Mouse (Mus musculus): ENCODE data around the gene Fam124a.
"Not testable (repeated sequence)": the region's sequence is repeated elsewhere in the genome, so short reads cannot be mapped to it uniquely, and the experiment has no call there.

Gene Fam124a

DNA sequence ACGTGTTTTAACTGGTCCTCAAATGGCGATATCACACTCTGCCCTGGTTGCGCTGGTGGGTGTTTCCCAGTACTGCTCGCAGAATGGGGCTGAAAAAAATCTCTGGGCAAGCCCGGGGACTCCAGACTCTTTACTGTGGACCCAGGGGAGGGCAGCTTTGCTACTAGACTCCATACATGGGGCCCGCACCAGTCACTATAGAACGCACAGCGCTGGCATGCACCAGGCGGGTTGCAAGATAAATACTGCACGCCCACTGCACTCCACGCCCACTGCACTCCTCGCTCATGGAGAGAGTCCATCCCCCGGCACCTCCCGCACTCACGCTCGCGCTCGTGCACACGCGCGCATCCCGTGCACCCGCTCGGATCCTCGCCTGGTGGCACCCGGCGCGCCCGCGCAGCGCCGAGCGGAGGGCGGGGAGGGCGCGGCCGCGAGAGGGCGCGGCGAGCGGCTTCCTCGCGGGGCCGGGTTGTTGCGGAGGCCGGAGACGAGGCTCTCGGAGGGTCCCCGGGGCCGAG, at the start of gene Fam124a:
Fam124a (plus strand) TSS at position 429 of the 521 bp plus-strand sequence.
- DNase-seq (ENCODE audit: low read depth) = peak; percentile 18

DNA sequence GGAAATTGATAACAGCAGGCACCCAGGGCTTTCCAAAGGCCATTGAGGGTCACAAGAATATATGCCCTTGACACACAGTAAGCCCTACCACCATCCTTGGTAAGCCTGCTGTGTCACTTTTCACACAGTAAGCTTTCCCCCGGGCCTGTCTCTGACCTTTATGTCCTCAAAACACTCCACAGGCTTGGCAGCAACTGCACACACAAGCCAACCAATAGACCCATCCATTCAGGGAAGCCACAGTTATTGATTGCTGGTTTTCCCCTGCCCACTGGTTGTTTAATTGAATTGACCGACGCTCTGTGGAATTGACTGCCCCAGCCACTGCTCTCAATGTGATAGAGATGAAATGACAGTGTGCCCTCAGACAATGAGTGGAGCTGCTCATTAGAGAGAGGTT, 49.3 kb upstream of the Fam124a start:
- DNase-seq (ENCODE audit: low read depth) = no peak

DNA sequence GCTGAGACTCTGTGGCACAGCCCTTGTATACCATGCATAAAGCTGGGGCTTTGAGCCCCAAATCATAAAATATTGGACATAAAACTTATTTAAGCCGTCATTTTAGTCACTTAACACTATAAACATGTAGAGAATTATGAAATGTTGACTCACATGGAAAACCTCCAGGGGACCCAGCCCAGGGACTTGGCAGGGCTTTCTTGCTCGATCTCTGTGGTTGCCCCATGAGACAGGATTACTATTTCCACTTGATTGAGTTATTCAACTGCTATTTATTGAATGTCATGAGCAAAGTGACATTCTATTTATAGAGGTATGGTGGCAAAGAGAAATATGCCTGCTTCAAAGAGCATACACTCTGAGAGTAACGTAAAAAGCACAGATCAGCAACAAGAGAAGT, 46.2 kb upstream of the Fam124a start:
- DNase-seq (ENCODE audit: low read depth) = no peak

DNA sequence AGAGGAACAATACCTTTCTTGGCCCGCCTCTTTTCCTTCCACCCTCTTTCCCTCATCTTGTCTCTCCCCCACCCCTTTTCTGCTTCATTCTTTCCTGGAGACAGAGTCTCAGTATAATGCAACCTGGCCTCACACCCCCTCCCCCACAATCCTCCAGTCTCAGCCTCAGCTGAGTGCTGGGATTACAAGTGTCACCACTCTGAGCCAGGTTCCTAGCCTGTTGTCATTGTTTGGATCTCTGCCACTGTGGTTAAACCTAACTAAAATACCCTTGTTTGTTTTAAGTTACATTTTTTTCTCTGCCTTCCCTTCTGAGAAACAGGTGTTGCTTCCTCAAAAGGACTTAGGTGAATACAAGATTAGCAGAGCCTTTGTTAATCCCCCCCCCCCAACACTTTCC, 42.7 kb upstream of the Fam124a start:
- no peak for DNase-seq (ENCODE audit: low read depth)

DNA sequence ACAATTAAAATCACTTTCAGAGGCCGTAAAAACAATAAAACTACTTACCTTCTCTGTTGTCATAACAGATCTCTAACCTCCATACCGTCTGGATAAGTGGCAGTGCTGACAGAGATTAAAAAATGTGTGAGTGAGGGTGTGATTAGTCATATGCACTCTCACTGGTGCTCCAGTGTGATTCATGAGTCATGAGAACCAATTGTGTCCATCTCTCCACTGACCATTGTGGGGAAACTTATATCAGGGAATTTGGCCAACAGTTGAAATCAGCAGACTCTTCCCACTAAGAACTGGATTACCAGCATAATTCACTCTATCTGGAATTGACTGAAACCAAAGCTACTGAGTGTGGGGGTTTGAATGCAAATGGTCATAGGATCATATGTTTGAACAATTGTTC, 24.6 kb upstream of the Fam124a start:
- DNase-seq (ENCODE audit: low read depth) = no peak

DNA sequence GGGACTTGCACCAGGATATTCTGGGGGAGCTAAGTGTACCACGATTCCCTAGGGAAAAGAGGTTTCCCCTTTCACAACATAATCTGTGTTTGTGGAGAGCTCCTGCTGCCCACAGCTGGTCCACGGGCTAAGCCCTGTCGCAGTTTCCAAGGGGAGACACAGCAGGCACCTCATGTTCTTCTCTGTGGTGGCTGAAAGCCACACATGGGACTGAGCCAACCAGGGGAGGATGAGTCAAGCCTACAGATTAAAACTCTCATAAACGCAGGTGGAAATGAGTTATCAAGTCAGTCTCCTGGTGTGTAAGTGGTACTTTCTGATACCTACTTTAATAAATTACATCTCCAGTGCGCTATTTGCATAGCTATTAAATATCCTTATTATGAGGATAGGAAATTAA, 19.4 kb upstream of the Fam124a start:
- DNase-seq (ENCODE audit: low read depth) = no peak

DNA sequence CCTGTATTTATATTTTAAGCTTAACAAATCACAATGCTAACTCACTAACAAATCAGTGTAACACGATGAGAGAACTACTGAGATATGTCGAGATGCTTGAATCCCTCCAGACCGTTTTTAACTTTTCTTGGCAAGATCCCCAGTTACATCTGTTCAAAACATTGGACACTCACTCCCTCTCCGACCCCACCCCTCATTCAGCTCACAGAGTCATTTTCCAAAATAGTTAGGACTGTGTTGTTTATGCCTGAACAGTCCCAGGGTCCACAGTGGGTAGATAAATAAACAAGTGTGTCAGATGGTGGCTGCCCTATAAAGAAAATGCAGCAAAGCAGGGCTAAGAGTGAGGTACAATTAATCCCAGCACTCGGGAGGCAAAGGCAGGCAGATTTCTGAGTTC, 18.5 kb upstream of the Fam124a start:
- DNase-seq (ENCODE audit: low read depth) = no peak

DNA sequence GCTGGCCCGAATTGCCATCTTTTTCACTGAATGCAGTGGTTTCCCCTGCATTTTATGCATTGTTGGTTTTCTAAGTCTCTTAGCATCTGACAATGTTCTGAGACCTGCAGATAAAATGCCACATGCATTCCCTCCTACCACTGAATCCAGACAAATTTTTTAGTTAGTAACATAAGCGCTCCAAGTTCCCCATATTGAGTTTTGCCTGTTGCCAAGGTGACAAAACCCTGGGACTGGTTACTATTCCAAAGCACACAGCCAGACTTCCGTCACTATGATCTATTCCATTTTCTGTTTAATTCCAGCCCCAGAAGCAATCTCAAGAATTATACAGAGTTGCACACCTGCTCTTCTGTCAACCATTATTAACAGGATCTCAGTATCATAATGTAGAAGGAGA, 15.7 kb upstream of the Fam124a start:
- no peak for DNase-seq (ENCODE audit: low read depth)

DNA sequence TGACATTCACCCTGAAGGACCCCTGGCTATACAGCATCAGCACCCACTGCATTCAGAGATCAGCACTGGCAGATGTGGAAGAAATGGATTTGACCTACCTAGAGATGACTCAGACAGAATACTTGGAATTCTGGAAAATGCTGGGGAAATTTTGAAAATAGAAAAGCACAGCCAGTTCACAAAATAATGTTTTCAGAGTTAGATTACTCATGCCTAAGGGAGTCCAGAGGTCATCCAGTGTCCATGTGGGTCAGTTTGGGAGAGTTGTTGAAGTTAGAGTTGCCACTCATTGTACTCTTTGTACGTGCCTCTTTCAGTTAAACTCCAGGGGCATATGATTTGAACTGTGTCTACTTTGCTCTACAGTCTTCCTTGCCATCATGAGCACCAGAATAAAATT, 13.8 kb upstream of the Fam124a start:
- no peak for DNase-seq (ENCODE audit: low read depth)

DNA sequence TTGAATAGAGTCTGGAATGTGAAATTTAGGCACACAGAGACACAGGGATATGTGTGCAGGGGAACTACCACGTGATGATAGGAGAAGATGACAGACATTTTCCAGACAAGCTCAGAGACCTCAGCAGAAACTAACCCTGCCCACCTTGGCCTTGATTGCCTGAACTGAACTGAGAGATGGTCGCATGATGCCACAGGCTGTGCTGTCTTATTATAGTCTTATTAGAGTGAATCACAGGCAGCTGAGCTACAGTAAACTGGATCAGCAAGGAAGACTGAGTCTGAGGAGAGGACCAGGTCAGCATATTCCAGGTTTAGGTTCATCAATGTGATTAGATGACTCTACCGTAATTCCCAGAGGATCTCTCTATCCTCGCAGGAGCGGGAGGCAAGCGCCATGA, 9.2 kb upstream of the Fam124a start:
- no peak for DNase-seq (ENCODE audit: low read depth)

DNA sequence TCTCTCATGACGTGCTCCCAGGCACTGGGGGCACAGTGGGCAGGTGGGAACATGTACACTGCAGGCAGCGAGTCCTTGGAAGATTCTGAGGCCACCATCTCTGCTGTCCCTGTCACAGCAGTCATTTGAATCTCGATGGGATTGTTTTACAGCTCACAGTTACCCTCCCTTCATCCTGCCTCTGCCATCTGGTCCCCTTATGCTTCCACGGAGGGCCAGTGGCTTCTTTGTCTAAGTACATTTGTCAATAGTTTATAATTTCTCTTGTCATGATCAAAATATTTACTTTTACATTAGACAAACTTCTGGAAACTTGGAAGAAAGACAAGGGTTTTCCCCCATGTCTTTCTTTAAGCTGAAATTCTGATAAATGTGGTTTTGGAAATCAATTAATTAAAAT, 8.8 kb upstream of the Fam124a start:
- DNase-seq (ENCODE audit: low read depth) = no peak

DNA sequence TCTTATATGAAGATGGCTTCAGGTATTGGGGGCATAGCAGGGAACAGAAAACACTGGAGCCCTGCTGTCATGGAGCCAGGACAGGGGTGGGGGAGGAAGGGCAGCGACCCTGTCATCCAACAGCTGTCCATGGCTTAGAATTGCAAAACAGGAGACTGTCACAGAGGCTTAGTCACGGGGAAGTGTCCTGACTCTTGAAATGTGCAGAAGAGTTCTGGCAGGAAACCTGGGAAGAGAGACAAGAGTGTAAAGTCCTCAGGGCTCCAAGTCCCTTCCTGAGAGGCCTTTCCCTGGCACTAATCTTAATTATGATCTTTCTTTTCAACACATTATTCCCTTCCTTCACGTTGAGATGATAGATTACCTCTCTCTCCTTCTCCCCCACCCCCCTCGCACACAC, 5.4 kb upstream of the Fam124a start:
- DNase-seq (ENCODE audit: low read depth) = no peak

DNA sequence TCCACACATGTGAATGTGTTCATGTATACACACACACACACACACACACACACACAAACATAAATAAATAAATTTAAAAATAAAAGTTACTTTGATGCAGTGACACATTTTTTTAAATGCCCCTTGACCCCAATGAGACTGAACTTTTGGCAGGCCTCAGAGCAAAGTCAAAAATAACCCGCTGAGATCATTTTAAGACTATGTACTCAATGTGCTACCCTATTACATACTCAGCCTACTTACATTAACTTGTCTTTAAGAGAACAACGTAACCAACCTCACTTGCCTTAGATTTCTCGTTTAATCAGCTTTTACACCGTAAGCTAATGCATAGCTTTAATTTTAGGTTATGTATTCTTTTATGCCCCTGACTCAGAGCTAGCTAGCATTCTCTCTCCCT, 2.8 kb upstream of the Fam124a start:
- DNase-seq (ENCODE audit: low read depth) = no peak

DNA sequence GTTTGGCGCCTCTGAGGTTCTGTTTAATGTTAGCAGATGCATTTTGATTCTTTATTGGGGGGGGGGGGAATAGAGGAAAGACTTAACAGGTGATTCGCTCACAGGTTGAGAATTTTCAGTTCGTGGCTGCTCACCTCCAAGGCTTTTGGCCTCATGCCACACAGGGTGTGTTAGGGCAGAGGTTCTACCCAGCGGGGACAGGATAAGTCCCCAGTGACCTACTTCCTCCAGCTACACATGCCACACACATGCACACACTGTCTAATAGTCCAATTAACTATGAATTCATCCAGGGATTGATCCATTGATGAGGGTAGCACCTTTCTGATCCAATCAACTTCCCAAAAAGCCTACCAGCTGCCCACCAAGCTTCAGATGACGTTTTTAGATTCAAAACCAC, 1.8 kb upstream of the Fam124a start:
- no peak for DNase-seq (ENCODE audit: low read depth)

DNA sequence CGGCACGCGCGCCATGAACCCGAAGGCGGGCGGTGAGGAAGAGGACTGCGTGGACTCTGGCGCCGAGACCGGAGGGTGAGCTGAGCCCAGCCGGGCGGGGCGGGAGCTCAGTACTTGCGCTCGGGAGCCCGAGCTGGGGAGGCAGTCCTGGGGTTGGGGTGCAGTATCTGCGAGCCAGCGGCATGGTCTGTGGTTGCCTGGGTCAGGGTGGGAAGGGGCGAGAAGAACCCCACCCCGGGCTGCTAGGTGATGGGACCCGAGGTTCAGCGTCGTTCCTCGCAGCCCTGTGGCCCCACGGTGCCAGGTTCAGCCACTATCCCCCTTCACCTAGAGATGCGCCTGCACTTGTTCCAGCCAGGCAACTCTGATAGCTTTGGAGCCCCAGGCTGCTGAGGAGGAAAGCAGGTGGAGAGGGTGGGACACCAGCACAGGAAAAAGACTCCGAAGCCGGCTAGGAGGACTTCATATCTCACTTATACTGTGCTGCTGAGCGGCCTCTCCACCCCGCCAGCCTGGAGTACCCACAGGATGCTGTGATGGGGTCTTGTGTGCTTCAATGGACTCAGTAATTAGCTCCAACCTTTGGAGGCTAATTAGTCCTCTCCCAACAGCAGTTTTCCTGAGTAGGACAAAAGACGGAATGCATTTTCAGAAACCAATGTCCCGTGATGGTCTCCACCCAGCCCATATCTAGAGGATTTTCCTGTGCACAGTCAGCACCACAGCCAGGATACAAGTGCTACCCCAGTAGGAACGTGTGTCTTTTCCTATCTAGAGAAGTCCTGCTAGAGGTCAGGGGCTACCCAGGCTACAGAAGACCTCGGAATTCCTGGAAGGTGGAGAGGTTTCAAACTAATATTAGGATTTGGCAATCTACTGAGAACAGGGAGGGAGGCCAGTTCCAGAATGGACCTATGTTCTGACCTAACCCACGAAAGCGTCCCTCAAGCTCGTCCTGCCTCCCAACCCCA, 588 bp downstream of the Fam124a start:
- no peak for DNase-seq (ENCODE audit: low read depth)

DNA sequence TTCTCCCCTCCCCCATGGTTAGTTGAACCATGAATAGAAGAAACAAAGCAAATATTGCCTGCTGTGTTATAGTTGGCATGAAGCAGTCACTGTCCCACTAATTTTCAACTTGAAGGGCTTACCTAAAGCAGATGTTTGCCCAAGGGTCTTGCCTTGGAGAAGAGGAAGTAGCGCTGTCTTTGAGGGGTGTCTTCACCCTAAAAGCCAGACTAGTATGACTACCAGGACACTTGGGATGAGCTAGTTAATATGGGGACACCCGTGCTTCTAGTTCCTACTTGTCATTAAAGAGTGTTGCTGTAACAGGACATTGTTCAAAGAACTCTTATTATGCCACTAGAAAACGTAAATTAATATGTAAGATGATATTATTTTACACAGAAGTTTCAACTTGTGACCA, 1.6 kb downstream of the Fam124a start:
- DNase-seq (ENCODE audit: low read depth) = no peak

DNA sequence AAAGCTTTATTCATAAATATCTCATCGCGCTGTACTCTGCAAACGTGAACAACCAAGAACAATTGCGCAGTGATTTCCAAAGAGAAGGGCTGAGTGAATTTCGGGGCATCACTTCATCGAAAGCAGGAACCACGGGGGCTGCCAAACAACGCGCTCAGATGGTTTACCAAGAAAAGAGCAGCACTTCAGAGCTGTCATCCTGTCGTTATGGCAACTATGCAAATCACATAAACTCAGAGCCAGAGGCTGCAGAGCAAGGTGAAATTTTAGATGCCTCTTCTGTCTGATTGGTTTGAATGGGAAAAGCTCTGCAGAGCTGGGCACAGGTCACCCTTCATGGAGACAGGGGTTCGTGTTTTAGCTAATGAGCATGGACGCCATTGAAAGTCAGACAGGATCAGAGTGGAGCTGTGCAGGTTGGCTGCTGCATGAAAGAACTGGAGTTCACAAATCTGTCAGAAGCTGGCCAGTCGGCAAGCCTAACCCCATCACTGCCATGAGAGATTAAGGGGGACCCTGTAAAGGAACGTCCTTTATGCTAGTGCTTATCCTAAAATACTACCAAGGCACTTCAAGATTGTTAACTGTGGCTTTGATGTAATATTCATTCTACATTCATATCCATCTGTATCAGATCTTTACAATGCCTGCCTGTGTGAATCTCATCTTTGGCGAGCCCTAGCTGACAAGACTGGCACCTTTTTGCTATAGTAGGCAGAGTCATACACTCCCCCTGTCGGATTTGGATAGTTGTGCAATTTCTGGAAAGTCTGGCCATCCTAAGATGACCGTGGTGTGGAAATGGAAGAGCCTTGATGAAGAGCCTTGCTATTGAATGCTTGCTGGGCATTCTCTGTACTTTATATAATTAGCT, 6.6 kb downstream of the Fam124a start:
- DNase-seq (ENCODE audit: low read depth) = no peak

DNA sequence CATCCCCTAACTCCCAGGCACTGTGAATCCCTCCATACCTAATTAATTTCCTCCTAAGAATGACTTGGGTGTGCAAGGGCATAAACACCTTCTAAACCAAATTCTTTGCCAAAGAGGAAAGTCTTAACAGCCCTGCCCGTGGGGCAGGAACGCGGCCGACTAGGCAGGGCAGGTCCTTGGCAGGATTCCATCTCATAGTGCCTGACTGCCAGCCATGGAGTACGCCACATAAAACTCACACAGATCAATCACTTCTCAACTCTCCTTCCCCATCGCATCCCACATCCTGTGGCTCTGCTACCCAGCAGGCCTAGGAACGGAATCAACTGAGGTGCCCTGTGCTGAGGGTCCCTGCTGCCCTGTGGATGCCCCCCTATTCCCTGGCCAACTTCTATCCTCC, 8.1 kb downstream of the Fam124a start:
- no peak for DNase-seq (ENCODE audit: low read depth)

DNA sequence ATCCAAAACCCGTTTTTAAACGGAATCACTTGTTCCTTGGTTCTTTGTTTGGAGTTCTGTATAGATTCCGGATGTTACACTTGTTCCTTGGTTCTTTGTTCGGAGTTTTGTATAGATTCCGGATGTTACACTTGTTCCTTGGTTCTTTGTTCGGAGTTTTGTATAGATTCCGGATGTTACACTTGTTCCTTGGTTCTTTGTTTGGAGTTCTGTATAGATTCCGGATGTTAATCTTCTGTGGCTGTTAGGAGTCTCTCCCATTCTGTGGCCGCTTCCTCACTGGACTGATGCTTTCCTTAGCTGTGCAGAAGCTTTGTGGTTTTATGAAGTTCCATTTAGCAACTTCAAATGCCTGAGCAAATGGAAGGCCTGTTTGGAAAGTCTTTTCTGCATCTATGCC, 11.3 kb downstream of the Fam124a start, which contains the start of gene Gm4131:
Gm4131 (minus strand) TSS at position 101 of the 400 bp plus-strand sequence.
- DNase-seq (ENCODE audit: low read depth) = not testable (repeated sequence)

DNA sequence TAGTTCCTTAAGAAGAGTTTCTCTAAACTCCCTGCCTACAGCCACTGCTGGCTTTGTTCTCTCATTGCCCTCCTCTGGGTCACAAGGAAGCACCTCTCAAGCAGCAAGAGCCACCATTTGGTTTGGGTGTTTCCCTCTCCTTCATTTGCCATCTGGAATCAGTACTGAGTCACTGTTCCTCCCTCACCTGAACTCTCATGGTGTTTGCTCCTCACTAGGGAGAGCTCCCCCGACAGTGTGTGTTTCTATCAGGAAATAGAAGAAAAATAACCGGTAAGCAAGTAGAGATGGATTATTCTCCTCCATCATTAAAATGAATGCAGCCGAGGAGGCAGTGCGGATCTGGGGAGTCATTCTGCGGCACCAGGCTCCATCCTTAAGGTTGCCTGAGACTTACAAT, 13.9 kb downstream of the Fam124a start:
- DNase-seq (ENCODE audit: low read depth) = no peak

DNA sequence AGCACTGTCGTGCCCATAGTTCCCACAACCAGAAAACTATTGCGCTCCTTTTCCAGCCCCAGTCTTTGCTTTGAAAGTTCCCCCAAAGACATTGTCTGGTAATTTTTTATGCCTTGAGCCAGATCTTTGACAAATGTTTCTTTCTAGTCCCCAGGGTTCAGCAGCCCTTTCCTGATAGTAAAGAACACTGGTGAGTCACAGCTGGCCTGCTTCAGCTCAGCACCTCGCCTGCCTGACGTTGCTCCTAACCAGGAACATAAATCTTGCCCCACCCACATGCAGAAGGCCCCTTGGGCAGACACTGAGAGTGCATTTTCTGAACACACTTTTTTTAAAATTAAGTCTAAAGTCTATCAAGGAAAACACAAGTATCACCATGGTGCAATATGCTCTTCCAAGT, 14.8 kb downstream of the Fam124a start:
- DNase-seq (ENCODE audit: low read depth) = no peak

DNA sequence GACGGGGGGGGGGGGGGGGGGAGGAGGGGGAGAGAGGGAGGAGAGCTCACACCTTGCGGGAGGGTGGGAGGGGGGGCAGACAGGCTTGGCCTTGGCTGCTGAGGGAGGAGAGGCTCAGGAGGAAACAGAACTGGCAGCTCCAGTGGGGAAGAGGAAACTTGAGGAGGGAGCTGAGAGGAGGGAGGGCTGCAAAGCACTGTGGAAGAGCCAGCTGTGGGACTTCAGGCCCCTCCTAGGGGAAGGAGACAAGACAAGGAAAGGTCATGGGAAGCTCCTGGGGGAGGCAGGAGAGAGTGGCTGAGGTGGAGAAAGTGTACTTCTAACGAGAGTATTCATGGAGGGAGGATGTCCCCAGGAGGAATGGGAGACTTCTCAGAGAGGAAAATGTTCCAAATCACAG, 17.9 kb downstream of the Fam124a start:
- DNase-seq (ENCODE audit: low read depth) = no peak

DNA sequence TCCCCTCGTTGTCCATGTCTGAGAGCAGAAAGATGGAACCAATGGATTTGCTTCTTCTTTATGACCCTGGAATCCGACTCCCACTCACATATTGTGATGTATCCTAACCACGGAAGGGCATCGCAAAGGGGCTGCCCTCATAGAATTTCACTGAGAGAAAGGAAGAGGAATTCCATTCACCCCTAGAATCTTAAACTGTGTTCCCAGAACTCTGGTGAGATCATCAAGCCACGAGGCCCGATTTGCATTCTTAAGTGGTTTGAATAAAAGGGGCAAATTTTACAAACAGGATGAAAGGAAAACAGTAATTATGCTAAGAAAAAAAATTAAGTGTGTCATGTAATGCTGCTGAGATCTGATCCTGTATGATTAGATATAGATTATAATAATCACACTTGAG, 19.4 kb downstream of the Fam124a start:
- DNase-seq (ENCODE audit: low read depth) = no peak
